ENCODE assay signal across 10 mouse cellular contexts in genomic region chr16:38361933-38362332, GRCm38 (mm10). TPM values are rescaled to one million over a fixed set of nuclear protein-coding genes. Genes with fewer than 3 reads are reported as not detected.
DNase-seq lines count a peak whose midpoint lies in the region; ATAC-seq and TF ChIP-seq lines count a peak whose summit lies in the region.
"Had no signal": no experiment of that assay in that cellular context is flagged by ENCODE, and none has a peak within 500 bp of the region (broad histone marks: within the 10 kb centered on the region; RNA-seq: fewer than 3 reads in every experiment).

Gene Popdc2 (plus strand): TSS chr16:38362209.

- H3K27ac ChIP-seq in thymus, adult 2 months (ENCODE audit: control insufficient read depth, insufficient read depth, low read length): no peak within 1 kb of the TSS
- peak within 1 kb of the TSS; percentile 91 for H3K27ac ChIP-seq in heart, embryonic 10.5 days
- H3K27ac ChIP-seq in limb, embryonic 14.5 days (replicated peaks; ENCODE audit: low read depth, low read length): no peak within 1 kb of the TSS
- H3K27ac ChIP-seq in stomach, postnatal 0 days (replicated peaks): peak within 1 kb of the TSS; percentile 58
- H3K27ac ChIP-seq in forebrain, embryonic 10.5 days: no peak within 1 kb of the TSS; the same call in 1 of the 2 replicates
- H3K27ac ChIP-seq: macrophage had no signal

- H3K27me3 ChIP-seq in thymus, adult 2 months (ENCODE audit: control insufficient read depth, insufficient read depth, low read length): no peaks in the 10 kb centered on the region
- no peaks in the 10 kb centered on the region for H3K27me3 ChIP-seq in heart, embryonic 10.5 days (ENCODE audit: insufficient read depth, poor library complexity, severe bottlenecking)
- H3K27me3 ChIP-seq in limb, embryonic 14.5 days (ENCODE audit: control insufficient read depth, insufficient read depth, low read length): no peaks in the 10 kb centered on the region
- no peaks in the 10 kb centered on the region for H3K27me3 ChIP-seq in stomach, postnatal 0 days (ENCODE audit: control insufficient read depth, insufficient read depth, low read length)
- no peaks in the 10 kb centered on the region for H3K27me3 ChIP-seq in forebrain, embryonic 10.5 days (ENCODE audit: poor library complexity, severe bottlenecking)

- TF ChIP-seq POLR2A in thymus, adult 2 months (IDR thresholded peaks at IDR 0.05; ENCODE audit: control insufficient read depth, extremely low read depth, insufficient read depth, low read length, poor library complexity): no peak
- no peak for TF ChIP-seq POLR2A in limb, embryonic 14.5 days (IDR thresholded peaks at IDR 0.05; ENCODE audit: borderline replicate concordance, extremely low read depth, insufficient read depth, insufficient read length)

- H3K4me1 ChIP-seq in thymus, adult 2 months (replicated peaks; ENCODE audit: control insufficient read depth, insufficient read depth, low read length): no peaks in the 10 kb centered on the region; the same call in 1 of the 2 replicates
- H3K4me1 ChIP-seq in heart, embryonic 10.5 days: peaks cover 50% of the 10 kb centered on the region
- H3K4me1 ChIP-seq in limb, embryonic 14.5 days (ENCODE audit: control insufficient read depth, insufficient read depth, low read length): no peaks in the 10 kb centered on the region
- H3K4me1 ChIP-seq in stomach, postnatal 0 days (replicated peaks; ENCODE audit: control insufficient read depth, insufficient read depth): peaks cover 5% of the 10 kb centered on the region; the same call in 1 of the 2 replicates
- peaks cover 11% of the 10 kb centered on the region; the same call in 1 of the 2 replicates for H3K4me1 ChIP-seq in forebrain, embryonic 10.5 days

- peak within 1 kb of the TSS; percentile 17; the same call in 1 of the 2 replicates for H3K9ac ChIP-seq in limb, embryonic 14.5 days (ENCODE audit: low read depth, low read length, severe bottlenecking)
- H3K9ac ChIP-seq in stomach, postnatal 0 days (ENCODE audit: low read length): peak within 1 kb of the TSS; percentile 24

- no peaks in the 10 kb centered on the region for H3K9me3 ChIP-seq in heart, embryonic 10.5 days
- H3K9me3 ChIP-seq in limb, embryonic 14.5 days (ENCODE audit: control insufficient read depth, low read length): no peaks in the 10 kb centered on the region
- no peaks in the 10 kb centered on the region for H3K9me3 ChIP-seq in stomach, postnatal 0 days (ENCODE audit: control insufficient read depth, low read length)
- H3K9me3 ChIP-seq in forebrain, embryonic 10.5 days: no peaks in the 10 kb centered on the region
- H3K9me3 ChIP-seq: G1E had no signal

- no peaks in the 10 kb centered on the region for H3K36me3 ChIP-seq in thymus, adult 2 months (ENCODE audit: control insufficient read depth, insufficient read depth, low read length)
- H3K36me3 ChIP-seq in heart, embryonic 10.5 days: peaks cover 25% of the 10 kb centered on the region
- H3K36me3 ChIP-seq in limb, embryonic 14.5 days (ENCODE audit: control insufficient read depth, insufficient read depth, low read length): no peaks in the 10 kb centered on the region
- H3K36me3 ChIP-seq in stomach, postnatal 0 days (ENCODE audit: control insufficient read depth, insufficient read depth, low read length): no peaks in the 10 kb centered on the region
- 0 out of 2 replicates have a peak, but pooled peaks cover 2% of the 10 kb centered on the region for H3K36me3 ChIP-seq in forebrain, embryonic 10.5 days (replicated peaks)

- H3K4me2 ChIP-seq in limb, embryonic 14.5 days (replicated peaks; ENCODE audit: low read depth, low read length, severe bottlenecking): no peak within 1 kb of the TSS
- H3K4me2 ChIP-seq in stomach, postnatal 0 days (replicated peaks; ENCODE audit: low read depth): peak within 1 kb of the TSS; percentile 34

- ATAC-seq in limb, embryonic 14.5 days (ENCODE audit: low FRiP score, low read depth): no peak
- 0 out of 2 replicates have a peak, but pooled peaks have one; percentile 47 for ATAC-seq in stomach, postnatal 0 days (ENCODE audit: low FRiP score, low TSS enrichment)
- no peak for ATAC-seq in CD4-positive, CD25-positive, alpha-beta regulatory T cell, adult 4 months

- TF ChIP-seq EP300 in stomach, postnatal 0 days (optimal IDR thresholded peaks at IDR 0.05): no peak

- no peak for DNase-seq in thymus, adult 2 months
- DNase-seq in thymus, postnatal 0 days (ENCODE audit: low spot score): no peak
- peak; percentile 95 for DNase-seq in heart, embryonic 10.5 days (ENCODE audit: low spot score)
- no peak for DNase-seq in limb, embryonic 14.5 days (ENCODE audit: low spot score)
- DNase-seq in stomach, postnatal 0 days (ENCODE audit: low spot score): peak; percentile 30
- no peak for DNase-seq in kidney, postnatal 36 days
- no peak for DNase-seq in forebrain, embryonic 10.5 days (ENCODE audit: extremely low spot score, low spot score)

- no peak within 1 kb of the TSS for H3K4me3 ChIP-seq in thymus, adult 2 months (ENCODE audit: control insufficient read depth, insufficient read depth, low read length)
- H3K4me3 ChIP-seq in heart, embryonic 10.5 days: peak within 1 kb of the TSS; percentile 65
- H3K4me3 ChIP-seq in limb, embryonic 14.5 days (replicated peaks; ENCODE audit: low read length): no peak within 1 kb of the TSS
- peak within 1 kb of the TSS; percentile 32 for H3K4me3 ChIP-seq in stomach, postnatal 0 days (ENCODE audit: low read depth, low read length)
- no peak within 1 kb of the TSS for H3K4me3 ChIP-seq in forebrain, embryonic 10.5 days

- WGBS in thymus, adult 2 months: 84% methylated on average over 10 of the region's 10 CpGs
- WGBS in heart, embryonic 10.5 days: 9% methylated on average over 10 of the region's 10 CpGs
- 21% methylated on average over 10 of the region's 10 CpGs for WGBS in limb, embryonic 14.5 days
- WGBS in stomach, postnatal 0 days: 14% methylated on average over 10 of the region's 10 CpGs
- 73% methylated on average over 10 of the region's 10 CpGs for WGBS in forebrain, embryonic 10.5 days

- no peak for TF ChIP-seq CTCF in thymus, adult 2 months (IDR thresholded peaks at IDR 0.05; ENCODE audit: borderline replicate concordance, control insufficient read depth, extremely low read depth, insufficient read depth, low read length, poor library complexity)
- no peak for TF ChIP-seq CTCF in stomach, postnatal 0 days (IDR thresholded peaks at IDR 0.05; ENCODE audit: low read depth)

RNA-seq across cellular contexts. Expression of gene Popdc2, which starts in this region (rescaled TPM):
- polyA plus RNA-seq in thymus, adult 2 months (2012; rRNA removed): 3.1 and 33.2 TPM in 2 replicates
- polyA plus RNA-seq in thymus, postnatal 0 days (2015; fragmentation: Nextera tagmentation; extraction: Ambion mirVana): 0.30 and 0.87 TPM in 2 replicates
- polyA plus RNA-seq in heart, embryonic 10.5 days (2016; fragmentation: Nextera tagmentation; extraction: Ambion mirVana): 230 and 378 TPM in 2 replicates
- polyA plus RNA-seq in limb, embryonic 14.5 days (2012; rRNA removed): 4.6 and 6.0 TPM in 2 replicates
- polyA plus RNA-seq in limb, embryonic 14.5 days (2014; fragmentation: Nextera tagmentation; extraction: Ambion mirVana): 4.2 TPM in 2 replicates
- 10.4 and 11.5 TPM in 2 replicates for polyA plus RNA-seq in stomach, postnatal 0 days (2015; fragmentation: Nextera tagmentation; extraction: Ambion mirVana)
- polyA plus RNA-seq in CD4-positive, CD25-positive, alpha-beta regulatory T cell, adult 4 months (2017; shearing (Covaris generic)): 1 to 10 TPM; 2.3 to 6.2 TPM
- polyA plus RNA-seq in forebrain, embryonic 10.5 days (2016; fragmentation: Nextera tagmentation; extraction: Ambion mirVana): 0.63 and 0.73 TPM in 2 replicates
- polyA plus RNA-seq: macrophage had no signal

Comparison
In these comparisons a context has a peak if more than half of its experiments do, and no peak if none do; other contexts are left out.
1. DNase-seq: peak in heart, embryonic 10.5 days (single experiment) and stomach, postnatal 0 days (single experiment); none in thymus, adult 2 months (single experiment), thymus, postnatal 0 days (single experiment), limb, embryonic 14.5 days (single experiment), kidney, postnatal 36 days (0 of 2) and forebrain, embryonic 10.5 days (single experiment).
2. H3K27ac ChIP-seq: peak in heart, embryonic 10.5 days (single experiment) and stomach, postnatal 0 days (single experiment); none in thymus, adult 2 months (single experiment), limb, embryonic 14.5 days (single experiment) and forebrain, embryonic 10.5 days (single experiment).
3. H3K4me3 ChIP-seq: peak in heart, embryonic 10.5 days (single experiment) and stomach, postnatal 0 days (single experiment); none in thymus, adult 2 months (single experiment), limb, embryonic 14.5 days (single experiment) and forebrain, embryonic 10.5 days (single experiment).